Mouse (Mus musculus): ENCODE data around the gene Piga.

Piga gene

GRCm38 (mm10) chrX:164419471-164419939 lies at the start of gene Piga:
TSS of gene Piga (plus strand) at chrX:164419787.
- ChIA-PET CTCF (no interaction called here), POLR2A (interaction anchor here in 3 of 4 experiments (0.7 to 4.2 kb wide), 12 partner anchors 9 to 511 kb away, joined by 3 to 29 read pairs (median 4); partner anchors contain the start of genes Ap1s2 (in 1 of the 3), Pir (in 1 of the 3), Siah1b (in 1 of the 3) and Zrsr2 (in 1 of the 3))

GRCm38 (mm10) chrX:164370576-164370975 lies 49.0 kb upstream of the Piga start:
- ChIA-PET POLR2A (interaction anchor here in 1 of 4 experiments (1.0 kb wide), 1 partner anchor 22 kb away, joined by 3 read pairs; no protein-coding TSS in a partner anchor), CTCF (no interaction called here)

- CTCF ChIA-PET = interaction anchor here in 1 of 4 experiments (0.6 kb wide), 1 partner anchor 76 kb away, joined by 5 read pairs; no protein-coding TSS in a partner anchor
These were observed 46.5 kb upstream of the Piga start, which contains the start of gene Vegfd for GRCm38 (mm10) chrX:164373081-164373480. TSS of gene Vegfd (plus strand) at chrX:164373378.

GRCm38 (mm10) chrX:164374586-164374985 lies 45.0 kb upstream of the Piga start:
- ChIA-PET POLR2A (interaction anchor here in 1 of 4 experiments (0.6 kb wide), 1 partner anchor 19 kb away, joined by 3 read pairs; no protein-coding TSS in a partner anchor), CTCF (no interaction called here)

More at GRCm38 (mm10) chrX:164373081-164373480, 46.5 kb upstream of the Piga start, which contains the start of gene Vegfd:
- POLR2A ChIA-PET = no interaction called here

- POLR2A ChIA-PET = no interaction called here
- CTCF ChIA-PET = no interaction called here
These were observed 39.9 kb upstream of the Piga start for GRCm38 (mm10) chrX:164379721-164380120.

GRCm38 (mm10) chrX:164381618-164382408 lies 37.8 kb upstream of the Piga start:
- CTCF ChIA-PET = interaction anchor here in 2 of 4 experiments (1.2 to 1.6 kb wide), 3 partner anchors 8 to 65 kb away, joined by 3 to 4 read pairs (median 3); no protein-coding TSS in a partner anchor
- POLR2A ChIA-PET = interaction anchor here in 3 of 4 experiments (0.6 to 2.1 kb wide), 8 partner anchors 11 to 1655 kb away, joined by 3 to 10 read pairs (median 4); partner anchors contain the start of gene Siah1b (in 2 of the 3)

- ChIA-PET CTCF (interaction anchor here in 1 of 4 experiments (0.6 kb wide), 1 partner anchor 9 kb away, joined by 3 read pairs; no protein-coding TSS in a partner anchor), POLR2A (interaction anchor here in 2 of 4 experiments (0.5 to 1.2 kb wide), 3 partner anchors 12 to 21 kb away, joined by 3 read pairs; no protein-coding TSS in a partner anchor)
These were observed 25.5 kb upstream of the Piga start for GRCm38 (mm10) chrX:164394091-164394490.

- ChIA-PET CTCF (interaction anchor here in 1 of 4 experiments (0.8 kb wide), 1 partner anchor 17 kb away, joined by 3 read pairs; no protein-coding TSS in a partner anchor), POLR2A (interaction anchor here in 1 of 4 experiments (0.8 to 1.6 kb wide), 5 partner anchors 8 to 28 kb away, joined by 3 to 7 read pairs (median 3); no protein-coding TSS in a partner anchor)
These were observed 21.1 kb upstream of the Piga start for GRCm38 (mm10) chrX:164398456-164398855.

GRCm38 (mm10) chrX:164405080-164405649 lies 14.4 kb upstream of the Piga start:
- POLR2A ChIA-PET = interaction anchor here in 2 of 4 experiments (1.3 to 5.0 kb wide), 4 partner anchors 11 to 329 kb away, joined by 3 to 28 read pairs (median 4); partner anchors contain the start of gene Siah1b (in 1 of the 2)
- CTCF ChIA-PET = no interaction called here

- CTCF ChIA-PET = no interaction called here
- POLR2A ChIA-PET = interaction anchor here in 2 of 4 experiments (0.6 to 5.0 kb wide), 12 partner anchors 9 to 989 kb away, joined by 3 to 28 read pairs (median 4); partner anchors contain the start of gene Zrsr2 (in 1 of the 2)
These were observed 13.2 kb upstream of the Piga start for GRCm38 (mm10) chrX:164406133-164407022.

GRCm38 (mm10) chrX:164408301-164408927 lies 11.2 kb upstream of the Piga start:
- ChIA-PET POLR2A (interaction anchor here in 1 of 4 experiments (1.3 to 3.6 kb wide), 4 partner anchors 11 to 14 kb away, joined by 3 to 12 read pairs (median 5); partner anchors contain the start of gene Piga), CTCF (no interaction called here)

- CTCF ChIA-PET = interaction anchor here in 1 of 4 experiments (0.5 to 0.7 kb wide), 2 partner anchors 338 to 604 kb away, joined by 3 to 5 read pairs; no protein-coding TSS in a partner anchor
- POLR2A ChIA-PET = interaction anchor here in 2 of 4 experiments (0.6 to 3.6 kb wide), 6 partner anchors 9 to 477 kb away, joined by 3 to 12 read pairs (median 4); partner anchors contain the start of gene Piga (in 1 of the 2)
These were observed 9.0 kb upstream of the Piga start for GRCm38 (mm10) chrX:164410562-164410961.

GRCm38 (mm10) chrX:164416803-164417202 lies 2.8 kb upstream of the Piga start:
- POLR2A ChIA-PET = interaction anchor here in 1 of 4 experiments (1.7 to 4.7 kb wide), 2 partner anchors 12 to 14 kb away, joined by 7 to 28 read pairs; no protein-coding TSS in a partner anchor

GRCm38 (mm10) chrX:164418008-164418407 lies 1.6 kb upstream of the Piga start:
- ChIA-PET POLR2A (interaction anchor here in 1 of 4 experiments (1.0 to 4.7 kb wide), 4 partner anchors 10 to 34 kb away, joined by 3 to 28 read pairs (median 6); no protein-coding TSS in a partner anchor), CTCF (no interaction called here)

More at GRCm38 (mm10) chrX:164416803-164417202, 2.8 kb upstream of the Piga start:
- CTCF ChIA-PET = no interaction called here

- ChIA-PET POLR2A (interaction anchor here in 3 of 4 experiments (0.6 to 4.2 kb wide), 10 partner anchors 8 to 511 kb away, joined by 3 to 29 read pairs (median 4); partner anchors contain the start of genes Ap1s2 (in 1 of the 3) and Siah1b (in 1 of the 3)), CTCF (no interaction called here)
These were observed 368 bp downstream of the Piga start for GRCm38 (mm10) chrX:164419955-164420354.

GRCm38 (mm10) chrX:164420518-164420917 lies 931 bp downstream of the Piga start:
- CTCF ChIA-PET = no interaction called here
- POLR2A ChIA-PET = interaction anchor here in 3 of 4 experiments (0.6 to 4.2 kb wide), 8 partner anchors 8 to 344 kb away, joined by 3 to 29 read pairs (median 4); partner anchors contain the start of gene Siah1b (in 1 of the 3)

- POLR2A ChIA-PET = interaction anchor here in 2 of 4 experiments (0.7 to 1.7 kb wide), 4 partner anchors 21 to 516 kb away, joined by 3 to 4 read pairs (median 4); partner anchors contain the start of gene Ap1s2 (in 1 of the 2)
- CTCF ChIA-PET = no interaction called here
These were observed 5.2 kb downstream of the Piga start for GRCm38 (mm10) chrX:164424821-164425220.
